Mouse (Mus musculus): ENCODE results near the gene Avp. TPM values are rescaled to one million over a fixed set of nuclear protein-coding genes. Genes with fewer than 3 reads are reported as not detected.
"Not testable (repeated sequence)": the region's sequence is repeated elsewhere in the genome, so short reads cannot be mapped to it uniquely, and the experiment has no call there.

Gene Avp
- 1 to 10 TPM in 3 of 4 experiments, not detected in 1; 1.2 to 3.0 (median 2.0) TPM for total RNA-seq (2022)

GRCm38 (mm10) chr2:130582552-130582951 lies at the start of gene Avp:
Gene Avp, minus strand, starts transcription at chr2:130582554.
- DNase-seq (ENCODE audit: low spot score in 2 of 2) = no peak

GRCm38 (mm10) chr2:130629839-130630203 lies 47.5 kb upstream of the Avp start, which contains the start of the genes Fastkd5 and Ubox5:
Gene Fastkd5, minus strand, starts transcription at chr2:130630027.
Gene Ubox5, minus strand, starts transcription at chr2:130630038.
- DNase-seq (ENCODE audit: low spot score in 2 of 2) = peak; percentile 86 to 89

GRCm38 (mm10) chr2:130629080-130629838 lies 46.9 kb upstream of the Avp start:
- no peak for DNase-seq (ENCODE audit: low spot score in 2 of 2)

GRCm38 (mm10) chr2:130628424-130628823 lies 46.1 kb upstream of the Avp start:
- DNase-seq (ENCODE audit: low spot score in 2 of 2) = no peak

- no peak for DNase-seq (ENCODE audit: low spot score in 2 of 2)
Observed at GRCm38 (mm10) chr2:130618972-130619371, 36.6 kb upstream of the Avp start.

GRCm38 (mm10) chr2:130613091-130613490 lies 30.7 kb upstream of the Avp start:
- no peak for DNase-seq (ENCODE audit: low spot score in 2 of 2)

GRCm38 (mm10) chr2:130602195-130602594 lies 19.8 kb upstream of the Avp start:
- no peak for DNase-seq (ENCODE audit: low spot score in 2 of 2)

GRCm38 (mm10) chr2:130598399-130598798 lies 16.0 kb upstream of the Avp start:
- no peak for DNase-seq (ENCODE audit: low spot score in 2 of 2)

GRCm38 (mm10) chr2:130597601-130598010 lies 15.3 kb upstream of the Avp start:
- peak in 1 of 2 experiments; percentile 35 for DNase-seq (ENCODE audit: low spot score in 2 of 2)

GRCm38 (mm10) chr2:130595596-130595995 lies 13.2 kb upstream of the Avp start:
- DNase-seq (ENCODE audit: low spot score in 2 of 2) = no peak

GRCm38 (mm10) chr2:130591016-130591415 lies 8.7 kb upstream of the Avp start:
- DNase-seq (ENCODE audit: low spot score in 2 of 2) = no peak

GRCm38 (mm10) chr2:130589761-130590160 lies 7.4 kb upstream of the Avp start:
- DNase-seq (ENCODE audit: low spot score in 2 of 2) = no peak

- no peak for DNase-seq (ENCODE audit: low spot score in 2 of 2)
Observed at GRCm38 (mm10) chr2:130589157-130589556, 6.8 kb upstream of the Avp start.

- no peak for DNase-seq (ENCODE audit: low spot score in 2 of 2)
Observed at GRCm38 (mm10) chr2:130588373-130588772, 6.0 kb upstream of the Avp start.

GRCm38 (mm10) chr2:130586016-130586415 lies 3.7 kb upstream of the Avp start:
- no peak for DNase-seq (ENCODE audit: low spot score in 2 of 2)

- DNase-seq (ENCODE audit: low spot score in 2 of 2) = no peak
Observed at GRCm38 (mm10) chr2:130583902-130584560, 1.7 kb upstream of the Avp start.

- no peak for DNase-seq (ENCODE audit: low spot score in 2 of 2)
Observed at GRCm38 (mm10) chr2:130581201-130581600, 1.2 kb downstream of the Avp start.

GRCm38 (mm10) chr2:130579791-130580190 lies 2.6 kb downstream of the Avp start:
- DNase-seq (ENCODE audit: low spot score in 2 of 2) = no peak

GRCm38 (mm10) chr2:130578148-130578547 lies 4.2 kb downstream of the Avp start:
- DNase-seq (ENCODE audit: low spot score in 2 of 2) = peak in 1 of 2 experiments; percentile 66

GRCm38 (mm10) chr2:130577632-130578031 lies 4.7 kb downstream of the Avp start:
- no peak for DNase-seq (ENCODE audit: low spot score in 2 of 2)

GRCm38 (mm10) chr2:130577021-130577420 lies 5.3 kb downstream of the Avp start:
- DNase-seq (ENCODE audit: low spot score in 2 of 2) = no peak

GRCm38 (mm10) chr2:130576564-130576963 lies 5.8 kb downstream of the Avp start:
- not testable (repeated sequence) for DNase-seq (ENCODE audit: low spot score in 2 of 2)

- no peak for DNase-seq (ENCODE audit: low spot score in 2 of 2)
Observed at GRCm38 (mm10) chr2:130575873-130576272, 6.5 kb downstream of the Avp start, which contains the start of gene Oxt. Gene Oxt, plus strand, starts transcription at chr2:130576173.

Data from layer of hippocampus, adult 8-10 months (tissue).